Mouse (Mus musculus): ENCODE results near the gene Gamt. TPM values are rescaled to one million over a fixed set of nuclear protein-coding genes. Genes with fewer than 3 reads are reported as not detected.
"Not testable (repeated sequence)": the region's sequence is repeated elsewhere in the genome, so short reads cannot be mapped to it uniquely, and the experiment has no call there.

Gamt gene
- polyA plus RNA-seq, 2 experiments from 2014 or later = 0.47 TPM; not detected in 1

DNA sequence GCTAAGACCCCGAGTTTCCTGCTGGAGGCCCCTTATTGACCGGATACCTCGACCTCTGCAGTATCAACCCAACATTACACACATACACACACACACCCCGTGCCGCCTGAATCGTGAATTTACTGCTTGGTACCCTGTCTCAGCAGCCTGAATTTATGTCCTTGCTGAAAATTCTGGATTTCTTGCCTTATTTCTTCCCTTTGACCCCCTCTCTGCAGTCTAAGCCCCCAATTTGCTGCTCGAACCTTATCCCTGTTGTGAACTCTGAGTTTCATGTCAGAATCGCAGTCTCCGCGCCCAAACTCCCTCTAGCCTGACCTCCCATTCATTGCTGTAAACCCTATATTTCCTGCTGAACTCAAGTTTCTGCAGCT is 33.7 kb downstream of the Gamt start:
- no peak for ATAC-seq

- peak; percentile 97 for ATAC-seq
Observed at GRCm38 (mm10) chr10:80226416-80227165, 34.2 kb downstream of the Gamt start, which contains the start of gene Mum1. TSS of gene Mum1 (plus strand) at chr10:80226434.

DNA sequence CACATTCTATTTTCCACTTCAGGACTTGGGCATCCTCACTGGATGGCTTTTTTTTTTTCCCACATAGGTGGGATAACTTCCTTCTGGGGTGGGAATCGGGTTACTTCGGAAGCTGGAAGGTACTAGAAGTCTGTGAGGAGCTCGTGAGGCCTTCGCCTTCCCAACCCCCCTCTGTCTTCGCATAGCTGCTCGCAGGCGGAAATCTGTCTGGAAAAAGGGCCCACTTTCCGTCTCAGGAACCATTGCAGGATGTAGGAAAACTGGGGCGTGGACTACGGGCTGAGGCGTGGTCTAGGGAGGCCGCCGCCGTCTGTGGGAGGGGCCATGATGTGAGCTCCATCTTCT is 34.8 kb downstream of the Gamt start:
- ATAC-seq = no peak

- not testable (repeated sequence) for ATAC-seq
Observed at GRCm38 (mm10) chr10:80223137-80223536, 37.7 kb downstream of the Gamt start.

DNA sequence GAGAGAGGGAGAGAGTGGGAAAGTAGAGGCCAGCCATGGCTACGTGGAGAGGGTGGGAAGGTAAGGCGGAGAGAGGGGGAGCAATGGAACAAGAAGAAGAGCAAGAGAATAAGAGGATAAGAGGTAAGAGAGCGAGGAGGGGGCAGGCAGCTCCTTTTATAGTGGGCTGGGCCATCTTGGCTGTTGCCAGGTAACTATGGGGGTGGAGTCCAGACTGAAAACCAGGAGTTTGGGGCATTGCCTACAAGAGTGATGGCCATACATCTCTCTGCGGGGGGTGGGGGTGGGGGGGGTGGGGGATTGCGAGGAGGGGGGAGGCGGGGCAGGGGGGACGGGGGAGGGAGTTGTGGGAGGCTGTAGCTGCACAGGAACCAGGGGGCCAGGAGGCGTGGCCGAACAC is 40.1 kb downstream of the Gamt start:
- no peak for ATAC-seq

GRCm38 (mm10) chr10:80215048-80215772 is 45.6 kb downstream of the Gamt start:
- no peak for ATAC-seq

DNA sequence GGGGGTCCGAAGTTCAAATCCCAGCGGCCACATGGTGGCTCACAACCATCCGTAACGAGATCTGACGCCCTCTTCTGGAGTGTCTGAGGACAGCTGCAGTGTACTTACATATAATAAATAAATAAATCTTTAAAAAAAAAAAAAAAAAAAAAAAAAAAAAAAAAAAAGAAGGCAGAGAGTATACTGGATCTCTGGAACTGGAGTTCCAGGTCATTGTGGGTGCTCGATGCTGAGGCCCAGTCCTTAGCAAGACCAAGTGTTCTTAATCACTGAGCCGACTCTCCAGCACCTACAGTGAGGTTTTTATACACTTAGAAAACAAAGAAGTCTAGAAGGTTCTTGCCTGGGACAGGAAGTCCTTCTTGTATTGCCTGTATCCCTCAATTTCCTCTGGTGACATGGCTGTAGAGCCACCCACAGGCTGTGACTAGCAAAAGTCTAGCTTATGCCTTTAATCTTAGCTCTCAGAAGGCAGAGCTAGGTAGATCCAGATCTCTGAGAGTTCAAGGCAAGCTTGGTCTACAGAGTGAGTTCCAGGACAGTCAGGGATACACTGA is 49.2 kb downstream of the Gamt start:
- peak; percentile 47 for ATAC-seq

GRCm38 (mm10) chr10:80208841-80209371 is 51.9 kb downstream of the Gamt start:
- ATAC-seq = no peak

DNA sequence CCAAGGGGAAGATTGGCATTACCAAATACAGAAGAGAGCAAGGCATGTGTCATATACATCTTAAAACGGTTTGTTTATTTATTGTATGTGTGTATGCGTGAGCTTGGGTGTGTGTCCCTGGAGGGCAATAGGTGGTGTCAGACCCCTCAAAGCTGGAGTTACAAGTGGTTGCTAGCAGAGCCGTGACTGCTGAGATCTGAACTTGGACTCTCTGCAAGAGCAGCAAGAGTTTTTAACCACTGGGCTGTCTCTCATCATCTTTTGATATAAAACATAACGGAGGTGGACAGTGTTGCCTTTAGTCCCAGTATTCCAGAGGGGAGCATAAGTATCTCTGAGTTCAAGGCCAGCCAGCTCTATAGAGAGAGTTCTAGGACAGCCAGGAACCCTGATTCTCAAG is 52.6 kb downstream of the Gamt start:
- ATAC-seq = no peak

Other genes with a start within 250 kb of the Gamt start
- 100 to 1,000 TPM; 233 to 369 TPM for gene Arhgap45, start 244.4 kb downstream of the Gamt start, polyA plus RNA-seq (2017; shearing (Covaris generic))
- gene Polr2e, start 221.2 kb downstream of the Gamt start, polyA plus RNA-seq (2017; shearing (Covaris generic)) = 100 to 1,000 TPM; 194 to 220 TPM
- gene Gpx4, start 213.8 kb downstream of the Gamt start, polyA plus RNA-seq (2017; shearing (Covaris generic)) = 100 to 1,000 TPM; 450 to 480 TPM
- 10 to 100 TPM; 28.4 to 54.8 TPM for gene Sbno2, start 155.4 kb downstream of the Gamt start, polyA plus RNA-seq (2017; shearing (Covaris generic))
- 10 to 100 TPM; 19.2 to 30.7 TPM for gene Stk11, start 145.2 kb downstream of the Gamt start, polyA plus RNA-seq (2017; shearing (Covaris generic))
- gene Atp5d, start 122.4 kb downstream of the Gamt start, polyA plus RNA-seq (2017; shearing (Covaris generic)) = 100 to 1,000 TPM; 303 to 370 TPM
- 1 to 10 TPM; 1.3 to 1.4 TPM for gene Cbarp, start 120.2 kb downstream of the Gamt start, polyA plus RNA-seq (2017; shearing (Covaris generic))
- 1 to 10 TPM; 4.6 to 8.2 TPM for gene Midn, start 112.7 kb downstream of the Gamt start, polyA plus RNA-seq (2017; shearing (Covaris generic))
- gene Cirbp, start 95.0 kb downstream of the Gamt start, polyA plus RNA-seq (2017; shearing (Covaris generic)) = 100 to 1,000 TPM; 124 to 272 TPM
- 10 to 100 TPM; 21.6 to 23.5 TPM for gene 1600002K03Rik, start 88.1 kb downstream of the Gamt start, polyA plus RNA-seq (2017; shearing (Covaris generic))
- under 1 TPM in 1 of 2 experiments, not detected in 1; 0.28 TPM for gene Efna2, start 81.5 kb downstream of the Gamt start, polyA plus RNA-seq (2017; shearing (Covaris generic))
- gene Mum1, start 34.6 kb downstream of the Gamt start, polyA plus RNA-seq (2017; shearing (Covaris generic)) = 10 to 100 TPM; 73.3 to 96.9 TPM
- 100 to 1,000 TPM; 231 to 237 TPM for gene Ndufs7, start 11.9 kb downstream of the Gamt start, polyA plus RNA-seq (2017; shearing (Covaris generic))
- gene Dazap1, start 474 bp upstream of the Gamt start, polyA plus RNA-seq (2017; shearing (Covaris generic)) = 10 to 100 TPM; 10.4 to 14.7 TPM
- 1,000 to 10,000 TPM; 1,622 to 1,794 TPM for gene Rps15, start 31.4 kb upstream of the Gamt start, polyA plus RNA-seq (2017; shearing (Covaris generic))
- gene Apc2, start 35.0 kb upstream of the Gamt start, polyA plus RNA-seq (2017; shearing (Covaris generic)) = under 1 TPM in 1 of 2 experiments, not detected in 1; 0.16 TPM
- 10 to 100 TPM; 47.1 to 59.9 TPM for gene 2310011J03Rik, start 59.5 kb upstream of the Gamt start, polyA plus RNA-seq (2017; shearing (Covaris generic))
- gene Pcsk4, start 68.5 kb upstream of the Gamt start, polyA plus RNA-seq (2017; shearing (Covaris generic)) = 10 to 100 TPM; 11.9 to 12.3 TPM
- gene Reep6, start 68.9 kb upstream of the Gamt start, polyA plus RNA-seq (2017; shearing (Covaris generic)) = under 1 TPM in 1 of 2 experiments, not detected in 1; 0.51 TPM
- not detected for gene Adamtsl5, start 87.4 kb upstream of the Gamt start, polyA plus RNA-seq (2017; shearing (Covaris generic))
- not detected for gene Plk5, start 95.4 kb upstream of the Gamt start, polyA plus RNA-seq (2017; shearing (Covaris generic))
- 1 to 10 TPM in 1 of 2 experiments, not detected in 1; 1.3 TPM for gene Mex3d, start 126.6 kb upstream of the Gamt start, polyA plus RNA-seq (2017; shearing (Covaris generic))
- gene Mbd3, start 138.5 kb upstream of the Gamt start, polyA plus RNA-seq (2017; shearing (Covaris generic)) = 10 to 100 TPM; 26.7 to 27.2 TPM
- gene Uqcr11, start 145.8 kb upstream of the Gamt start, polyA plus RNA-seq (2017; shearing (Covaris generic)) = 100 to 1,000 TPM; 268 to 337 TPM
- 1 to 10 TPM; 7.5 to 8.5 TPM for gene Tcf3, start 172.6 kb upstream of the Gamt start, polyA plus RNA-seq (2017; shearing (Covaris generic))
- gene Onecut3, start 233.8 kb upstream of the Gamt start, polyA plus RNA-seq (2017; shearing (Covaris generic)) = not detected

Data from CD4-positive, CD25-positive, alpha-beta regulatory T cell, adult 4 months (primary cell).